Mouse (Mus musculus): ENCODE measurements at regions not wholly inside any gene's neighbourhood (a gene's known extent, or its start where the extent isn't known, plus 50 kb on each side); places are given as distances from the start of the nearest gene placed in this dataset.

DNA sequence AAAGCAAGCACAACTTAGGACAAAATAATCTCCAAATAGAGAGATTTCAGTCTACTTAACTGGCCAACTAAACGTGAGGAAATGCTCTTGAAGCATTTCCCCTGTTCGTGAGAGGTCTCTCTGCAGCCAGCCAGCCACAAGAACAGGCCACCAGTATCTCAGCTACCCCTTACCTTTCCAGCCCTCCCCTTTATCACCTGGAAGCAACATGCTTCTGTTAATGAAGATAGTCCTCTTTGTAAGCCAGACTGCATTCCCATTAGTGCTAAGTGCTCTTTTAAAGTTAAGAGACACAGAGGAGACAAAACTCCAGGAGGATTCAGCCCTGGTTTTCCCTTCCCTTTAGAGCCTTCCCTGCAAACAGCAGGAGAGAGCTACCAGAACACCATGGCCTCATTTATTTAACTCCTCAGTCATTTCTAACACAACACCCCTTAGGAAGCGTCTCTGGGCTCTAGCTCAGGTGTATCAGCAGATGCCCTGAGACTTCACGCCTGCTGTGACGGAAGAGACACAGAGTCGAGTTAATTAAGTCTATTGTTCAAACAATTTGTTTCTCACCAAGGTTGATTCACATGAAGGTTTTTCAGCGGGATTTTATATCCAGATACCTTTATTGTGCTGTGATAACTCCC lies 157.8 kb upstream of the Nabp1 start:
- H3K27ac ChIP-seq (ENCODE audit: control insufficient read depth, insufficient read depth, low read depth, low read length, poor library complexity) = no peak overlapping the region
- H3K4me3 ChIP-seq (replicated peaks; ENCODE audit: control insufficient read depth, low read depth, low read length) = no peak overlapping the region
- no peak for TF ChIP-seq POLR2A (IDR thresholded peaks at IDR 0.05; ENCODE audit: borderline replicate concordance, control insufficient read depth, low read depth, low read length)
- TF ChIP-seq CTCF (IDR thresholded peaks at IDR 0.05; ENCODE audit: control insufficient read depth, insufficient read depth, low read length) = no peak
- WGBS = 60% methylated on average over 7 of the region's 7 CpGs
- H3K4me1 ChIP-seq (ENCODE audit: control insufficient read depth, insufficient read depth, low read length) = no peaks in the 10 kb centered on the region

DNA sequence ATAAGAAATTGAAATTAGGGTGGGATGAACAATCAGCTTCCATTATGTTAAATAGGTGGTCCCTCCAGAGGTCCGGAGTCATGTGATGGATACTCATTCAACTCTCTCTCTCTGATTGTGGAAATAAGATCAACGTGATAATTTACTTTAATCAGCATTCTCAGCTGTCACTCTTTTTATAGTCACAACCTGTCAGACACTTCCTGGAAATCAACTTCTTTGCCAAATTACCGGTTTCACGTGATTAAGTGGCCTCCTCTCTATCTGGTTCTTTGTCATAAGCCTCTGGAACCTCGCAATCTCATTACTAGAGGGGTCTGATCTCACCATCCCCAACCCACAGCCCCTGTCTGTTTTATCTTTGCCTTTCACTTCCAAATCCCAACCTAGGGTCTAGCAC lies 155.6 kb upstream of the Nabp1 start:
- no peak overlapping the region for H3K4me3 ChIP-seq (replicated peaks; ENCODE audit: control insufficient read depth, low read depth, low read length)
- no peak for TF ChIP-seq CTCF (IDR thresholded peaks at IDR 0.05; ENCODE audit: control insufficient read depth, insufficient read depth, low read length)
- TF ChIP-seq POLR2A (IDR thresholded peaks at IDR 0.05; ENCODE audit: borderline replicate concordance, control insufficient read depth, low read depth, low read length) = no peak
- 58% methylated on average over 5 of the region's 5 CpGs for WGBS
- H3K27ac ChIP-seq (ENCODE audit: control insufficient read depth, insufficient read depth, low read depth, low read length, poor library complexity) = no peak overlapping the region
- no peaks in the 10 kb centered on the region for H3K4me1 ChIP-seq (ENCODE audit: control insufficient read depth, insufficient read depth, low read length)

DNA sequence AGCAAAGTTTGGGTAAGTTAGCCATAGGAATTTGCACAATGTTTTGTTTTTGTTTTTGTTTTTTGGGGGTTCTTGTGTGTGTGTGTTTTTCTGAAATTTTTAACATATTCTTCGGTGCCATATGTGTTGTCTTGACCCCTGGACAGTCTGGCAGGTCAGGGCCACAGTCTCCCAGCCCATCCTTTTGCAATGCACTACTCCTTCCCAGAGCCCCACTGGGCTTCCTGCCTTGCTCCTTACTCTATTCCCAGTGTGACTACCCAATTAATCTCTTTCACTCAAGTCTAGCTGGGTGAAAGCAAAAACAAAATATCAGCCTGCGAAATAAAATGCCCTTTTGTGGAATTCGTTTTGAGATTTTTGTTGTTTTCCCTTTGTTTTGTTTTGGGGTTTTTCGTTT lies 154.6 kb upstream of the Nabp1 start:
- no peak overlapping the region for H3K4me3 ChIP-seq (replicated peaks; ENCODE audit: control insufficient read depth, low read depth, low read length)
- H3K4me1 ChIP-seq (ENCODE audit: control insufficient read depth, insufficient read depth, low read length) = no peaks in the 10 kb centered on the region
- TF ChIP-seq CTCF (IDR thresholded peaks at IDR 0.05; ENCODE audit: control insufficient read depth, insufficient read depth, low read length) = no peak
- no peak for TF ChIP-seq POLR2A (IDR thresholded peaks at IDR 0.05; ENCODE audit: borderline replicate concordance, control insufficient read depth, low read depth, low read length)
- 75% methylated on average over 4 of the region's 4 CpGs for WGBS
- no peak overlapping the region for H3K27ac ChIP-seq (ENCODE audit: control insufficient read depth, insufficient read depth, low read depth, low read length, poor library complexity)

DNA sequence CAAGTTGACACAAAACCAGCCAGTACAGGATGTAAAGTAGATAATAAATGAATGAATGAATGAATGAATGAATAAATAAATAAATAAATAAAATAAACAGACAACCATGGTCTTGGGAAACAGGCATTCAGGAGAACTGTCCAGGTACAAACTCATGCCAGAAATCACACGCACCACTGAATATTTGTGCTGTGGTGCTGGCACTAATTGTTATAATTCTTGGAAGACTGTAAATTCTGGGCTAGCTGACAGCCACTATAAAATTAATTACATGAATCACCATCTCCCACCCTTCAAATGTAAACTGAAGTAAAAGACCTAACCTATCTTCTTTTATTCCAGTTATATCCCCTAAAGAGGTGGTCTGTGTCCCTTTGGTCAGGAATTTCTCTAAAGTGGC lies 151.6 kb upstream of the Nabp1 start:
- Histone ChIP-seq H3K4me1 (ENCODE audit: control insufficient read depth, insufficient read depth, low read length) (no peaks in the 10 kb centered on the region), H3K4me3 (replicated peaks; ENCODE audit: control insufficient read depth, low read depth, low read length) (no peak overlapping the region), H3K27ac (ENCODE audit: control insufficient read depth, insufficient read depth, low read depth, low read length, poor library complexity) (no peak overlapping the region)
- TF ChIP-seq CTCF (IDR thresholded peaks at IDR 0.05; ENCODE audit: control insufficient read depth, insufficient read depth, low read length) = no peak
- TF ChIP-seq POLR2A (IDR thresholded peaks at IDR 0.05; ENCODE audit: borderline replicate concordance, control insufficient read depth, low read depth, low read length) = no peak
- 91% methylated on average over 1 of the region's 1 CpGs for WGBS

DNA sequence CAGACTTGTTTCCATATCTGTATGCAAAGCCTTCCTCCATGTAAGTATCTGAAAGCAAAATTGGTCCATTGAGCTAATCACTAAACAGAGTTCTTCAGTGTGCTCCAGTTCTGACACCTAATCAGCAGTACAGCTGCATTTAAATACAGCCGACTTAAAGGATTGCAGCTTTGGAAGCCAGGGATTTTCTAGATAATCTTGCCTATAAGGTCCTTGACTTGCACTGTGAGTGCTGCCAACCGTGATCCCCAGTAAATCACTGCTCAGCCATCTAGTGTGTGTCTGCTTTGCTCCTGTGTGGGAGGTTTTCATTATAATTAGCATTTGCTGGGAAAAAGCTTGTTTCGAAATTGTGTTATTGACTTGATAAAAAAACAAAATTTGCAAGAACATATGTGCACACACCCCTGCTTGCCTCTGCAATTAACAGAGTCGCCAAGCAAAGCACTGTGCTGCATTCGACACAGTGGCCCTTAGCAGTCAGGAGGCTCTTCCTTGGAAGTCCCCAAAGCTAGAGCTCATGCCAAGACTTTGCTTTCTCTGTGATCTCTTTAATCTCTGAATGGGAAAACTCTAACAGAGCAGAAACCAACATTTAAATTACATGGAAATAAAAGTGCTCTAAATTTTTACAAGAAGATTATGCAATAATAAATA lies 150.0 kb upstream of the Nabp1 start:
- Histone ChIP-seq H3K4me3 (replicated peaks; ENCODE audit: control insufficient read depth, low read depth, low read length) (no peak overlapping the region), H3K27ac (ENCODE audit: control insufficient read depth, insufficient read depth, low read depth, low read length, poor library complexity) (no peak overlapping the region), H3K4me1 (ENCODE audit: control insufficient read depth, insufficient read depth, low read length) (no peaks in the 10 kb centered on the region)
- TF ChIP-seq CTCF (IDR thresholded peaks at IDR 0.05; ENCODE audit: control insufficient read depth, insufficient read depth, low read length) = no peak
- no peak for TF ChIP-seq POLR2A (IDR thresholded peaks at IDR 0.05; ENCODE audit: borderline replicate concordance, control insufficient read depth, low read depth, low read length)
- WGBS = 74% methylated on average over 5 of the region's 5 CpGs

DNA sequence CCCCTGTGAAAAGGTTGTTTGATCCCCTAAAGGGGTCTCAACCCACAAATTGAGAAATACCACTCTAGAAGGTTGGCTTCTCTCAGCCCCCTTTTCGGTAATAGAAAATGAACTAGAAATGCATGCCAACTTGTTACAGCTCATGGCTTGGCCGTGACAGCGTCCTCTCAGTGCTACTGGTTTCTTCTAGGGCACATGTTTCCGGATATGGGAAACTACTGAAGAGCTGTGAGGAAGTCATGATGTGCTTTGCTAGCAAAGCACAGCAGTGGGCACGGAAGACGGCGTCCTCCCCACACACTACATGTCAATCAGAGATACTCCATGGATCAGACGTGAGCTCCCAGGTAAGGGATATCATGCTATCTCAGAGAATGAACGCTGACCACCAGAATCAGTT lies 148.1 kb upstream of the Nabp1 start:
- Histone ChIP-seq H3K4me1 (ENCODE audit: control insufficient read depth, insufficient read depth, low read length) (no peaks in the 10 kb centered on the region), H3K4me3 (replicated peaks; ENCODE audit: control insufficient read depth, low read depth, low read length) (no peak overlapping the region), H3K27ac (ENCODE audit: control insufficient read depth, insufficient read depth, low read depth, low read length, poor library complexity) (no peak overlapping the region)
- WGBS = 24% methylated on average over 9 of the region's 9 CpGs
- TF ChIP-seq POLR2A (IDR thresholded peaks at IDR 0.05; ENCODE audit: borderline replicate concordance, control insufficient read depth, low read depth, low read length) (no peak), CTCF (IDR thresholded peaks at IDR 0.05; ENCODE audit: control insufficient read depth, insufficient read depth, low read length) (no peak)

DNA sequence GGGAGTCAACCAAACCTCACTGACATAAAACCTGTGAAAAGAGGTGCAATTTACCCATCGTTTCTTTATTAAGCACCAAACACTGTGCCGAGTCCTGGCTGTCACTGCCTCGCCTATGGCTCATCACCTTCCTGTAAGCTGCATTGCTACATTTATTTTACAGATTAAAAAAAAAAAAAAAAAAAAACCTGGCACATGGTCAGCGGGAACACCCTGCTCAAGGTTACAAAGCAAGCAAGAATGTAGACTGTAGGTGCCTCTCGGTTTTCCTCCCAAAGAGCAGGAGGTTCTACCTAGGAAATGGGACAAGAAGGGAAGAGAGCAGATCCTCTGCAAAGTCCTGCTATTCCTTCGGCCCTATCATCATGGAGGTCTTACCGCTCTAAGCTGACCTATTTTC lies 146.9 kb upstream of the Nabp1 start:
- no peak for TF ChIP-seq CTCF (IDR thresholded peaks at IDR 0.05; ENCODE audit: control insufficient read depth, insufficient read depth, low read length)
- WGBS = 87% methylated on average over 7 of the region's 7 CpGs

DNA sequence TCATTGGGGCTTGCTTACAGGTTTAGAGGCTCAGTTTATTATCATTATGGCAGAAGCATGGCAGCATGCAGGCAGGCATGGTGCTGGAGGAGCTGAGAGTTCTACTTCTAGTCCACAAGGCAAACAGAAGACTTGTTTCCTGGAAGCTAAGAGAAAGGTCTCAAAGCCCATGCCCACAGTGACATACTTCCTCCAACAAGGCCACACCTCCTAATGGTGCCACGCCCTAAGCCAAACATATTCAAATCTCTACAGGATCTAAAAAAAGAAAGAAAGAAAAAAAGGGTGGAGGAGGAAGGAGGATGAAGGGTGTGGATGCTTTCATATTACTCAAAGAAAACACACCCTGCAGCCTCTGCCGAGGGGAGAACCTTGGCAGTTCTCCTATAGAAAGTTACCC lies 146.3 kb upstream of the Nabp1 start:
- Histone ChIP-seq H3K27ac (ENCODE audit: control insufficient read depth, insufficient read depth, low read depth, low read length, poor library complexity) (no peak overlapping the region), H3K4me1 (ENCODE audit: control insufficient read depth, insufficient read depth, low read length) (no peaks in the 10 kb centered on the region), H3K4me3 (replicated peaks; ENCODE audit: control insufficient read depth, low read depth, low read length) (no peak overlapping the region)
- WGBS = 66% methylated on average over 2 of the region's 2 CpGs
- TF ChIP-seq POLR2A (IDR thresholded peaks at IDR 0.05; ENCODE audit: borderline replicate concordance, control insufficient read depth, low read depth, low read length) (no peak), CTCF (IDR thresholded peaks at IDR 0.05; ENCODE audit: control insufficient read depth, insufficient read depth, low read length) (no peak)

More for the DNA sequence above, 146.9 kb upstream of the Nabp1 start:
- H3K4me1 ChIP-seq (ENCODE audit: control insufficient read depth, insufficient read depth, low read length) = no peaks in the 10 kb centered on the region
- H3K4me3 ChIP-seq (replicated peaks; ENCODE audit: control insufficient read depth, low read depth, low read length) = no peak overlapping the region
- H3K27ac ChIP-seq (ENCODE audit: control insufficient read depth, insufficient read depth, low read depth, low read length, poor library complexity) = no peak overlapping the region

DNA sequence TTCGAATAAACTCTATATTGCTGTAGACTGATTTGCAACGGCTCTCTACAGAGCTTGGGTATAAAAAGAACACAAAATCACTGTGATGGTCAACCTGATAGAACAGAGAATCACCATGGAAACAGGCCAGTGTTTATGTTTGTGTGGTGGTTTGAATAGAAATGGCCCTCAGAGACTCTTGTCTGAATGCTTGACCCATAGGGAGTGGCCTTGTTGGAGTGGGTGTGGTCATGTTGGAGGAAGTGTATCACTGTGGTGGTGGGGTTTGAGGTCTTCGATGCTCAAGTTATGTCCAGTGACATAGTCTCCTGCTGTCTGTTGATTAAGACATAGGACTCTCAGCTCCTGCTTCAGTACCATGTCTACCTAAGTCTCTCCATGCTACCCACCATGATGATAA lies 144.8 kb upstream of the Nabp1 start:
- Histone ChIP-seq H3K27ac (ENCODE audit: control insufficient read depth, insufficient read depth, low read depth, low read length, poor library complexity) (no peak overlapping the region), H3K4me3 (replicated peaks; ENCODE audit: control insufficient read depth, low read depth, low read length) (no peak overlapping the region), H3K4me1 (ENCODE audit: control insufficient read depth, insufficient read depth, low read length) (no peaks in the 10 kb centered on the region)
- TF ChIP-seq POLR2A (IDR thresholded peaks at IDR 0.05; ENCODE audit: borderline replicate concordance, control insufficient read depth, low read depth, low read length) (no peak), CTCF (IDR thresholded peaks at IDR 0.05; ENCODE audit: control insufficient read depth, insufficient read depth, low read length) (no peak)
- 75% methylated on average over 3 of the region's 3 CpGs for whole genome bisulfite sequencing
